Mouse (Mus musculus) right cerebral cortex, postnatal 14 days (tissue): ENCODE measurements around the gene Tagln2.

Experiments
- DNase-seq: peaks from one replicate; pipeline ENCODE4 v3.0.0; 2022

Tagln2 gene

GRCm38 (mm10) chr1:172499765-172500441, at the start of gene Tagln2:
Gene Tagln2, plus strand, starts transcription at chr1:172500047.
- peak; percentile 44 for DNase-seq

- no peak for DNase-seq
These were observed 49.6 kb upstream of the Tagln2 start for GRCm38 (mm10) chr1:172450226-172450625.

- DNase-seq = no peak
These were observed 48.9 kb upstream of the Tagln2 start for GRCm38 (mm10) chr1:172450848-172451470.

GRCm38 (mm10) chr1:172452911-172453310, 46.9 kb upstream of the Tagln2 start:
- DNase-seq = no peak

GRCm38 (mm10) chr1:172453810-172454209, 46.0 kb upstream of the Tagln2 start:
- no peak for DNase-seq

GRCm38 (mm10) chr1:172455416-172455815, 44.4 kb upstream of the Tagln2 start:
- DNase-seq = no peak

- no peak for DNase-seq
These were observed 43.7 kb upstream of the Tagln2 start for GRCm38 (mm10) chr1:172456001-172456677.

GRCm38 (mm10) chr1:172457196-172457595, 42.7 kb upstream of the Tagln2 start:
- no peak for DNase-seq

GRCm38 (mm10) chr1:172458041-172458440, 41.8 kb upstream of the Tagln2 start:
- DNase-seq = no peak

GRCm38 (mm10) chr1:172461602-172462001, 38.2 kb upstream of the Tagln2 start:
- DNase-seq = no peak

GRCm38 (mm10) chr1:172462534-172462933, 37.3 kb upstream of the Tagln2 start:
- DNase-seq = no peak

- DNase-seq = no peak
These were observed 36.2 kb upstream of the Tagln2 start for GRCm38 (mm10) chr1:172463387-172464333.

- no peak for DNase-seq
These were observed 31.5 kb upstream of the Tagln2 start for GRCm38 (mm10) chr1:172468301-172468877.

GRCm38 (mm10) chr1:172469373-172469772, 30.5 kb upstream of the Tagln2 start:
- DNase-seq = no peak

GRCm38 (mm10) chr1:172469810-172470448, 29.9 kb upstream of the Tagln2 start:
- no peak for DNase-seq

GRCm38 (mm10) chr1:172472909-172473308, 26.9 kb upstream of the Tagln2 start:
- no peak for DNase-seq

GRCm38 (mm10) chr1:172474196-172474595, 25.7 kb upstream of the Tagln2 start:
- DNase-seq = no peak

- no peak for DNase-seq
These were observed 24.6 kb upstream of the Tagln2 start, which contains the start of gene Slamf9 for GRCm38 (mm10) chr1:172475054-172475741. Gene Slamf9, plus strand, starts transcription at chr1:172475358.

- DNase-seq = no peak
These were observed 21.8 kb upstream of the Tagln2 start for GRCm38 (mm10) chr1:172478020-172478419.

- DNase-seq = no peak
These were observed 19.5 kb upstream of the Tagln2 start for GRCm38 (mm10) chr1:172480376-172480775.

GRCm38 (mm10) chr1:172481111-172481510, 18.7 kb upstream of the Tagln2 start:
- no peak for DNase-seq
